In genomic region chr12:111774845-111775244, GRCm38 (mm10) we compare ENCODE assay signal across 29 mouse cellular contexts. TPM values are rescaled to one million over a fixed set of nuclear protein-coding genes. Genes with fewer than 3 reads are reported as not detected.
DNase-seq lines count a peak whose midpoint lies in the region; ATAC-seq and TF ChIP-seq lines count a peak whose summit lies in the region.
"Had no signal": no experiment of that assay in that cellular context is flagged by ENCODE, and none has a peak within 500 bp of the region (broad histone marks: within the 10 kb centered on the region; RNA-seq: fewer than 3 reads in every experiment).

No protein-coding gene starts in this region.

- no peak overlapping the region for H3K27ac ChIP-seq in hindbrain, embryonic 15.5 days (replicated peaks)
- H3K27ac ChIP-seq in hindbrain, embryonic 16.5 days (ENCODE audit: low read depth, low read length) = no peak overlapping the region
- no peak overlapping the region for H3K27ac ChIP-seq in midbrain, embryonic 14.5 days (replicated peaks; ENCODE audit: low read depth, low read length)
- H3K27ac ChIP-seq in midbrain, postnatal 0 days (ENCODE audit: low read depth, low read length) = no peak overlapping the region
- H3K27ac ChIP-seq in olfactory bulb, adult 2 months (ENCODE audit: insufficient read depth, low read depth, low read length) = peak overlapping the region; percentile 37; the same call in 1 of the 2 replicates
- H3K27ac ChIP-seq: embryonic facial prominence, embryonic 10.5 days; embryonic facial prominence, embryonic 15.5 days; forebrain, embryonic 12.5 days; kidney, embryonic 15.5 days; limb, embryonic 12.5 days; liver, embryonic 15.5 days; lung, embryonic 15.5 days; stomach, embryonic 15.5 days had no signal

- no peak overlapping the region for H3K9ac ChIP-seq in hindbrain, embryonic 15.5 days
- no peak overlapping the region for H3K9ac ChIP-seq in hindbrain, embryonic 16.5 days (ENCODE audit: low read depth, low read length)
- no peak overlapping the region for H3K9ac ChIP-seq in midbrain, embryonic 14.5 days (replicated peaks; ENCODE audit: low read length)
- H3K9ac ChIP-seq in midbrain, postnatal 0 days (replicated peaks; ENCODE audit: low read length, poor library complexity, severe bottlenecking) = no peak overlapping the region
- H3K9ac ChIP-seq: embryonic facial prominence, embryonic 15.5 days; forebrain, embryonic 12.5 days; kidney, embryonic 15.5 days; limb, embryonic 12.5 days; liver, embryonic 15.5 days; lung, embryonic 15.5 days; stomach, embryonic 15.5 days had no signal

- DNase-seq in midbrain, embryonic 14.5 days = peak; percentile 37
- no peak for DNase-seq in midbrain, postnatal 0 days (ENCODE audit: low spot score)
- peak; percentile 52 for DNase-seq in brain, adult 2 months (ENCODE audit: low read depth, low spot score)
- DNase-seq: adrenal gland, adult 2 months; adrenal gland, postnatal 36 days; B cell, adult 2 months; cerebellum, adult 2 months; cerebellum, postnatal 14 days; gastrocnemius, postnatal 25 days; heart, adult 18-20 months; heart, postnatal 4 days; kidney, adult 18-20 months; kidney, postnatal 4 days; layer of hippocampus, adult 9-11 months; right cerebral cortex, postnatal 25 days had no signal

- H3K36me3 ChIP-seq in hindbrain, embryonic 15.5 days = peaks cover 70% of the 10 kb centered on the region
- peaks cover 53% of the 10 kb centered on the region for H3K36me3 ChIP-seq in hindbrain, embryonic 16.5 days (ENCODE audit: control insufficient read depth, insufficient read depth, low read length)
- H3K36me3 ChIP-seq in midbrain, embryonic 14.5 days (ENCODE audit: control insufficient read depth, insufficient read depth, low read length) = peaks cover 81% of the 10 kb centered on the region
- peaks cover 64% of the 10 kb centered on the region for H3K36me3 ChIP-seq in midbrain, postnatal 0 days (ENCODE audit: insufficient read depth, low read length)

- H3K4me2 ChIP-seq in hindbrain, embryonic 15.5 days = no peak overlapping the region
- H3K4me2 ChIP-seq in hindbrain, embryonic 16.5 days (ENCODE audit: low read length) = no peak overlapping the region
- H3K4me2 ChIP-seq in midbrain, embryonic 14.5 days (ENCODE audit: low read length) = no peak overlapping the region
- H3K4me2 ChIP-seq in midbrain, postnatal 0 days (ENCODE audit: low read depth, low read length, poor library complexity, severe bottlenecking) = no peak overlapping the region
- H3K4me2 ChIP-seq: embryonic facial prominence, embryonic 15.5 days; forebrain, embryonic 12.5 days; heart, embryonic 11.5 days; kidney, embryonic 15.5 days; limb, embryonic 12.5 days; liver, embryonic 15.5 days; lung, embryonic 15.5 days; midbrain, embryonic 11.5 days; stomach, embryonic 15.5 days had no signal

- 65% methylated on average over 15 of the region's 15 CpGs for WGBS in hindbrain, embryonic 15.5 days
- 60% methylated on average over 15 of the region's 15 CpGs for WGBS in hindbrain, embryonic 16.5 days
- WGBS in midbrain, embryonic 14.5 days = 60% methylated on average over 15 of the region's 15 CpGs
- 55% methylated on average over 15 of the region's 15 CpGs for WGBS in midbrain, postnatal 0 days
- WGBS in olfactory bulb, adult 2 months = 39% methylated on average over 15 of the region's 15 CpGs

- TF ChIP-seq POLR2A in olfactory bulb, adult 2 months (IDR thresholded peaks at IDR 0.05; ENCODE audit: insufficient read depth, low read depth, low read length) = no peak

- H3K9me3 ChIP-seq in hindbrain, embryonic 15.5 days = no peaks in the 10 kb centered on the region
- H3K9me3 ChIP-seq in hindbrain, embryonic 16.5 days (ENCODE audit: control insufficient read depth, low read length) = no peaks in the 10 kb centered on the region
- no peaks in the 10 kb centered on the region for H3K9me3 ChIP-seq in midbrain, embryonic 14.5 days (ENCODE audit: control insufficient read depth, low read length)
- H3K9me3 ChIP-seq in midbrain, postnatal 0 days (ENCODE audit: low read length) = no peaks in the 10 kb centered on the region
- H3K9me3 ChIP-seq: embryonic facial prominence, embryonic 15.5 days; forebrain, embryonic 12.5 days; kidney, embryonic 15.5 days; liver, embryonic 15.5 days; lung, embryonic 15.5 days; stomach, embryonic 15.5 days had no signal

- peak; percentile 36; the same call in 1 of the 2 replicates for ATAC-seq in hindbrain, embryonic 15.5 days (ENCODE audit: low FRiP score, low read depth)
- no peak for ATAC-seq in hindbrain, embryonic 16.5 days
- no peak for ATAC-seq in midbrain, embryonic 14.5 days (ENCODE audit: low FRiP score, low TSS enrichment)
- ATAC-seq in midbrain, postnatal 0 days (ENCODE audit: low FRiP score) = no peak
- ATAC-seq: activated CD4-positive, CD25-positive, alpha-beta regulatory T cell, adult 4 months had no signal

- TF ChIP-seq CTCF in midbrain, postnatal 0 days (IDR thresholded peaks at IDR 0.05) = no peak
- no peak for TF ChIP-seq CTCF in olfactory bulb, adult 2 months (IDR thresholded peaks at IDR 0.05; ENCODE audit: insufficient read depth, low read depth, low read length)

- H3K27me3 ChIP-seq in hindbrain, embryonic 15.5 days = no peaks in the 10 kb centered on the region
- H3K27me3 ChIP-seq in hindbrain, embryonic 16.5 days (replicated peaks; ENCODE audit: control insufficient read depth, insufficient read depth, low read length) = no peaks in the 10 kb centered on the region
- no peaks in the 10 kb centered on the region for H3K27me3 ChIP-seq in midbrain, embryonic 14.5 days (ENCODE audit: control insufficient read depth, insufficient read depth, low read length)
- no peaks in the 10 kb centered on the region for H3K27me3 ChIP-seq in midbrain, postnatal 0 days (ENCODE audit: insufficient read depth, low read length)
- H3K27me3 ChIP-seq: embryonic facial prominence, embryonic 15.5 days; forebrain, embryonic 12.5 days; kidney, embryonic 15.5 days; limb, embryonic 12.5 days; liver, embryonic 15.5 days; lung, embryonic 15.5 days; stomach, embryonic 15.5 days had no signal

- no peak overlapping the region for H3K4me3 ChIP-seq in hindbrain, embryonic 15.5 days
- no peak overlapping the region for H3K4me3 ChIP-seq in hindbrain, embryonic 16.5 days (ENCODE audit: low read length)
- H3K4me3 ChIP-seq in midbrain, embryonic 14.5 days (replicated peaks; ENCODE audit: low read depth, low read length) = no peak overlapping the region
- no peak overlapping the region for H3K4me3 ChIP-seq in midbrain, postnatal 0 days (ENCODE audit: low read depth, low read length)
- H3K4me3 ChIP-seq in olfactory bulb, adult 2 months (ENCODE audit: insufficient read depth, low read depth, low read length) = no peak overlapping the region
- H3K4me3 ChIP-seq: embryonic facial prominence, embryonic 10.5 days; embryonic facial prominence, embryonic 15.5 days; forebrain, embryonic 12.5 days; kidney, embryonic 15.5 days; limb, embryonic 12.5 days; liver, embryonic 15.5 days; lung, embryonic 15.5 days; stomach, embryonic 15.5 days had no signal

- peaks cover under 1% of the 10 kb centered on the region for H3K4me1 ChIP-seq in hindbrain, embryonic 15.5 days (replicated peaks)
- H3K4me1 ChIP-seq in hindbrain, embryonic 16.5 days (ENCODE audit: control insufficient read depth, insufficient read depth, low read depth, low read length) = peaks cover under 1% of the 10 kb centered on the region; the same call in 1 of the 2 replicates
- no peaks in the 10 kb centered on the region for H3K4me1 ChIP-seq in midbrain, embryonic 14.5 days (ENCODE audit: control insufficient read depth, insufficient read depth, low read length)
- H3K4me1 ChIP-seq in midbrain, postnatal 0 days (ENCODE audit: insufficient read depth, low read length) = no peaks in the 10 kb centered on the region
- H3K4me1 ChIP-seq in olfactory bulb, adult 2 months (ENCODE audit: control insufficient read depth, insufficient read depth, low read length) = peaks cover 21% of the 10 kb centered on the region
- H3K4me1 ChIP-seq: liver, embryonic 15.5 days had no signal

RNA-seq across cellular contexts. Expression of gene Klc1, which starts 16.2 kb away (rescaled TPM):
- polyA plus RNA-seq in hindbrain, embryonic 15.5 days (2015; fragmentation: Nextera tagmentation; extraction: Ambion mirVana) = 578 and 629 TPM in 2 replicates
- 630 and 654 TPM in 2 replicates for polyA plus RNA-seq in hindbrain, embryonic 16.5 days (2015; fragmentation: Nextera tagmentation; extraction: Ambion mirVana)
- polyA plus RNA-seq in midbrain, embryonic 14.5 days (2014; fragmentation: Nextera tagmentation; extraction: Ambion mirVana) = 621 and 628 TPM in 2 replicates
- 509 and 579 TPM in 2 replicates for total RNA-seq in midbrain, postnatal 0 days (2014; rRNA removed)
- 653 and 669 TPM in 2 replicates for polyA plus RNA-seq in midbrain, postnatal 0 days (2015; fragmentation: Nextera tagmentation; extraction: Ambion mirVana)
- polyA plus RNA-seq in olfactory bulb, adult 2 months (2012; ENCODE audit: insufficient read depth, insufficient read length, low replicate concordance, missing spikeins) = 135 and 1,741 TPM in 2 replicates

RNA-seq across cellular contexts. Expression of gene Xrcc3, which starts 38.8 kb away (rescaled TPM):
- polyA plus RNA-seq in hindbrain, embryonic 15.5 days (2015; fragmentation: Nextera tagmentation; extraction: Ambion mirVana) = 3.7 TPM in 2 replicates
- polyA plus RNA-seq in hindbrain, embryonic 16.5 days (2015; fragmentation: Nextera tagmentation; extraction: Ambion mirVana) = 3.3 and 4.2 TPM in 2 replicates
- polyA plus RNA-seq in midbrain, embryonic 14.5 days (2014; fragmentation: Nextera tagmentation; extraction: Ambion mirVana) = 2.3 and 3.2 TPM in 2 replicates
- total RNA-seq in midbrain, postnatal 0 days (2014; rRNA removed) = 4.1 and 5.4 TPM in 2 replicates
- polyA plus RNA-seq in midbrain, postnatal 0 days (2015; fragmentation: Nextera tagmentation; extraction: Ambion mirVana) = 1.7 and 2.5 TPM in 2 replicates
- polyA plus RNA-seq in olfactory bulb, adult 2 months (2012; ENCODE audit: insufficient read depth, insufficient read length, low replicate concordance, missing spikeins) = not detected in 2 replicates

RNA-seq across cellular contexts. Expression of gene Zfyve21, which starts 39.1 kb away (rescaled TPM):
- polyA plus RNA-seq in hindbrain, embryonic 15.5 days (2015; fragmentation: Nextera tagmentation; extraction: Ambion mirVana) = 43.8 and 46.4 TPM in 2 replicates
- polyA plus RNA-seq in hindbrain, embryonic 16.5 days (2015; fragmentation: Nextera tagmentation; extraction: Ambion mirVana) = 44.7 and 46.9 TPM in 2 replicates
- polyA plus RNA-seq in midbrain, embryonic 14.5 days (2014; fragmentation: Nextera tagmentation; extraction: Ambion mirVana) = 29.7 and 33.7 TPM in 2 replicates
- 30.6 and 30.9 TPM in 2 replicates for total RNA-seq in midbrain, postnatal 0 days (2014; rRNA removed)
- 29.7 and 37.2 TPM in 2 replicates for polyA plus RNA-seq in midbrain, postnatal 0 days (2015; fragmentation: Nextera tagmentation; extraction: Ambion mirVana)
- polyA plus RNA-seq in olfactory bulb, adult 2 months (2012; ENCODE audit: insufficient read depth, insufficient read length, low replicate concordance, missing spikeins) = not detected in 2 replicates

Comparison
In these comparisons a context has a peak if more than half of its experiments do, and no peak if none do; other contexts are left out.
1. RNA of gene Zfyve21, which starts 39.1 kb away (polyA plus RNA-seq): 44.7 to 46.9 TPM in hindbrain, embryonic 16.5 days, 43.8 to 46.4 TPM in hindbrain, embryonic 15.5 days, 29.7 to 33.7 TPM in midbrain, embryonic 14.5 days and 29.7 to 37.2 TPM in midbrain, postnatal 0 days; not detected in olfactory bulb, adult 2 months; every median in the first group is over 10 times any median in the second.